Mouse (Mus musculus): ENCODE results near the gene Pak1. TPM values are rescaled to one million over a fixed set of nuclear protein-coding genes. Genes with fewer than 3 reads are reported as not detected.
A peak's percentile ranks its signal among the peaks of the same experiment; 100 is the strongest.

Gene Pak1
- 17.9 and 18.1 TPM in 2 replicates for polyA plus RNA-seq (2015; fragmentation: Nextera tagmentation; extraction: Ambion mirVana)

DNA sequence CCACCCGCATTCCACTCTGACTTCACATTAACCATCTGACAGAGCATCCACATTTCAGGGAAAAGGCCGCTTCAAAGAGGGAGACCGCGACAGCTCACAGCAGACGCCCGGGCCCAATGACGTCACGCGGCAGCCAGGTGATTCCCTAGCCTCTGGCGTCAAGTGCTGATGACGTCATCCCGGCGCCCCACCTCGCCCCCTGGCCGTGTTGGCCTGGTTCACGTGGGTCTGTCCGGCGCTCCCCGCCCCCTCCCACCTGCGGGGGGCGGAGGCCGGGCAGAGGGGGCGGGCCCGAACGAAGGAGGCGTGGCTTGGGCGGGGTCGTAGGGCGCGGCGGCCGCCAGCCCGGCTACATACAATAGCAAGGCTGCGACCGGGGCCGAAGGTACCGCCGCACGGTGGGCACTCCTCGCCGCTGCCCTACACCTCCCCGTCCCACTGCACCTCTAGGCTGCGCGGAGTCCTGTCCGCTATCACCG is at the start of gene Pak1:
Gene Pak1, plus strand, starts transcription at position 352 of the 479 bp plus-strand sequence.
- Histone ChIP-seq H3K4me2 (replicated peaks; ENCODE audit: low read depth, low read length) (peak within 1 kb of the TSS; percentile 98), H3K4me1 (ENCODE audit: insufficient read depth, low read length) (peaks cover 4% of the 10 kb centered on the region; the same call in 1 of the 2 replicates), H3K36me3 (ENCODE audit: insufficient read depth, low read length) (no peaks in the 10 kb centered on the region), H3K9ac (replicated peaks; ENCODE audit: low read length) (peak within 1 kb of the TSS; percentile 81), H3K9me3 (ENCODE audit: low read length) (no peaks in the 10 kb centered on the region), H3K27ac (ENCODE audit: low read length) (peak within 1 kb of the TSS; percentile 50; the same call in 1 of the 2 replicates), H3K4me3 (ENCODE audit: low read length) (peak within 1 kb of the TSS; percentile 77), H3K27me3 (ENCODE audit: insufficient read depth, low read length) (peaks cover 13% of the 10 kb centered on the region; the same call in 1 of the 2 replicates)
- ATAC-seq (ENCODE audit: low FRiP score, low TSS enrichment): peak; percentile 96
- WGBS: under 1% methylated on average over 44 of the region's 46 CpGs

DNA sequence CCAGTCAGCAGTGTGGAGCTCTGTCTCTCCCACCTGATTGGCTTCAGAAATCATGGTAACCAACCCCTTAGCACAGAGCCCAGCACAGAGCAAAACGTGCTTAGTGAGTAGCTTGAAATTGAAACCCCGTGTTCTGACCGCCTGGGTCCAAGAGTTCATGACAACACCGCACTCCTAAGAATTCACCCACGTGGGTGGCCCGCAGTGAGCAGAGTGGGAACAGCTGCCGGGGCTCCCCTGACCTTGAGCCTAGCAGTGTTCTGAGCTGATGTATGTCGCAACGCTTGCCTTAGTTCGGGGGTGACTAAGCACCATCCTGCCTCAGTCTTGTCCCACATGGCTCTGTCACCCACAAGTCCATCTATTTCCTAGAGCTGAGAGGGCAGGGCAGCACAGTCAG is 47.4 kb upstream of the Pak1 start:
- Histone ChIP-seq H3K27me3 (ENCODE audit: insufficient read depth, low read length) (no peaks in the 10 kb centered on the region; the same call in 1 of the 2 replicates), H3K4me1 (ENCODE audit: insufficient read depth, low read length) (peaks cover 11% of the 10 kb centered on the region; the same call in 1 of the 2 replicates), H3K9me3 (ENCODE audit: low read length) (no peaks in the 10 kb centered on the region), H3K4me2 (replicated peaks; ENCODE audit: low read depth, low read length) (no peak overlapping the region), H3K4me3 (ENCODE audit: low read length) (no peak overlapping the region), H3K36me3 (ENCODE audit: insufficient read depth, low read length) (no peaks in the 10 kb centered on the region), H3K27ac (ENCODE audit: low read length) (no peak overlapping the region), H3K9ac (replicated peaks; ENCODE audit: low read length) (no peak overlapping the region)
- 32% methylated on average over 10 of the region's 10 CpGs for WGBS
- no peak for ATAC-seq (ENCODE audit: low FRiP score, low TSS enrichment)

DNA sequence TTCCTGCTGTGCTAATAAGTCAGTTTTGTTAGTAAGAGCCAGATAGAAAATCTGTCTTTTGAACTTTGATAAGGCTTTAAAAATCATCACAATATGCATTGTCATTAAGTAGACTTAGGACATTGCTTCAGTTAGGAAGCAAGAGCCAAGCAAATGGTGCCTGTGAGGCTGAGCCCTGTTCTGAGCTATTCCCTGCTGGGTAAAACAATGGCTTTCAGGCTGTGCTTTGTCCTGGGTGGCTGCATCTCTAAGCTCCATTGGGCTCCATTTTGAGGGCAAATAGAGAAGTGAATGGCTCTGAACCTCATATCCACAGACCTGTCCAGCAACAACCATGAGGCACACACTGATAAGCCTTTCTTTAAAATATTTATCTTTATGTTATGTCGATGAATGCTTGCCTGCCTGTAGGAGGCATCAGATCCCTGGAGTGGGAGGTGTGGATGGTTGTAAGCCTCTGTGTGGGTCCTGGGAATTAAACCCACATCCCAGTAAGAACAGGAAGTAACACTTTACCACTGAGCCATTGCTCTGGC is 46.5 kb upstream of the Pak1 start:
- Histone ChIP-seq H3K36me3 (ENCODE audit: insufficient read depth, low read length) (no peaks in the 10 kb centered on the region), H3K27ac (ENCODE audit: low read length) (no peak overlapping the region), H3K9me3 (ENCODE audit: low read length) (no peaks in the 10 kb centered on the region), H3K4me2 (replicated peaks; ENCODE audit: low read depth, low read length) (no peak overlapping the region), H3K4me1 (ENCODE audit: insufficient read depth, low read length) (0 out of 2 replicates have a peak, but pooled peaks cover 6% of the 10 kb centered on the region), H3K4me3 (ENCODE audit: low read length) (no peak overlapping the region), H3K9ac (replicated peaks; ENCODE audit: low read length) (no peak overlapping the region), H3K27me3 (ENCODE audit: insufficient read depth, low read length) (no peaks in the 10 kb centered on the region; the same call in 1 of the 2 replicates)
- ATAC-seq (ENCODE audit: low FRiP score, low TSS enrichment): no peak
- 48% methylated on average over 1 of the region's 1 CpGs for WGBS

DNA sequence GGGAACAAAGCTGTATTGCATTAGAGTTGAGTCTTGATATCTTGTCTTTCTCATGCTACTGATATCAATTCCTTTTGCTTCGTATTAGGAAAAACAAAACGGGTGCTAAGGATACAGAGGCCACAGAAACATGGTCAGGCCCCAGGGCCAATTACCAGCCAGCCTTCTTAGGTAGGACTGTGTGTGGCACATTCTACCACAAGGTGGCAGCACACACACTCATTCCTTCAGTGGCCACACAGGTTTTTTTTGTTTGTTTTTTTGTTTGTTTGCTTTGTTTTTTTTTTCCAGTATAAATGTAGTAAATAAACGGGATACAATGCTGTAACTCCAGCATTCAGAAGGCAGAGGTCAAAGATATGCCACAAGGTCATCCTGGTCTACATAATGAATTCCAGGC is 43.0 kb upstream of the Pak1 start:
- Histone ChIP-seq H3K27ac (ENCODE audit: low read length) (no peak overlapping the region), H3K9ac (replicated peaks; ENCODE audit: low read length) (no peak overlapping the region), H3K27me3 (ENCODE audit: insufficient read depth, low read length) (no peaks in the 10 kb centered on the region), H3K36me3 (ENCODE audit: insufficient read depth, low read length) (no peaks in the 10 kb centered on the region), H3K4me1 (ENCODE audit: insufficient read depth, low read length) (peaks cover 17% of the 10 kb centered on the region), H3K4me2 (replicated peaks; ENCODE audit: low read depth, low read length) (no peak overlapping the region), H3K9me3 (ENCODE audit: low read length) (no peaks in the 10 kb centered on the region), H3K4me3 (ENCODE audit: low read length) (no peak overlapping the region)
- 15% methylated on average over 3 of the region's 3 CpGs for WGBS
- ATAC-seq (ENCODE audit: low FRiP score, low TSS enrichment): no peak; the same call in 1 of the 2 replicates

DNA sequence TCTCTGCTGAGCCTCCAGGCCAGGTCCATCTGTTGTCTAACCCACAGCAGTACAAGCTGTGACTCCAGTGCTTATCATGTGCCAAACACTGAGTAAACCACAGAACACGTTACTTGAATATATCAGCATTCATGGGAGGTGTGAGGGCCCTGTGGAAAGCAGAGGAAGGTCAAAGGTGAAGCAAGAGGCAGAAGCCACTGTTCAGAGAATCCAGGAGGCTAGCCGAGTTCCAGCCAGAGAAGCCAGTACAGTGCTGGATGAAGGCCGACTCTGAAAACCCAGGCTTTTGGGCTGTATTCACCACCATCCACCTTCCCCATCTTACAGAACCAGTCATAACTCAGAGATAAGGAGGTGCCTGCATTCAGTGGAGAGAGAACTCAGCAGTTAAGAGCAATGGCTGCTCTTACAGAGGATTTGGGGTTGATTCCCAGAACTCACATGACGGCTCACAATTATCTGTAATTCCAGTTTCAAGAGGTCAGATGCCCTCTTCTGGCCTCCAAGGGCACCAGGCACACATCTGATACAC is 41.1 kb upstream of the Pak1 start:
- no peaks in the 10 kb centered on the region for H3K9me3 ChIP-seq (ENCODE audit: low read length)
- ATAC-seq (ENCODE audit: low FRiP score, low TSS enrichment): no peak
- H3K9ac ChIP-seq (replicated peaks; ENCODE audit: low read length): no peak overlapping the region
- no peak overlapping the region for H3K27ac ChIP-seq (ENCODE audit: low read length)
- no peaks in the 10 kb centered on the region for H3K36me3 ChIP-seq (ENCODE audit: insufficient read depth, low read length)
- no peak overlapping the region for H3K4me2 ChIP-seq (replicated peaks; ENCODE audit: low read depth, low read length)
- no peak overlapping the region for H3K4me3 ChIP-seq (ENCODE audit: low read length)
- H3K27me3 ChIP-seq (ENCODE audit: insufficient read depth, low read length): no peaks in the 10 kb centered on the region
- H3K4me1 ChIP-seq (ENCODE audit: insufficient read depth, low read length): peaks cover 13% of the 10 kb centered on the region
- 84% methylated on average over 4 of the region's 4 CpGs for WGBS

DNA sequence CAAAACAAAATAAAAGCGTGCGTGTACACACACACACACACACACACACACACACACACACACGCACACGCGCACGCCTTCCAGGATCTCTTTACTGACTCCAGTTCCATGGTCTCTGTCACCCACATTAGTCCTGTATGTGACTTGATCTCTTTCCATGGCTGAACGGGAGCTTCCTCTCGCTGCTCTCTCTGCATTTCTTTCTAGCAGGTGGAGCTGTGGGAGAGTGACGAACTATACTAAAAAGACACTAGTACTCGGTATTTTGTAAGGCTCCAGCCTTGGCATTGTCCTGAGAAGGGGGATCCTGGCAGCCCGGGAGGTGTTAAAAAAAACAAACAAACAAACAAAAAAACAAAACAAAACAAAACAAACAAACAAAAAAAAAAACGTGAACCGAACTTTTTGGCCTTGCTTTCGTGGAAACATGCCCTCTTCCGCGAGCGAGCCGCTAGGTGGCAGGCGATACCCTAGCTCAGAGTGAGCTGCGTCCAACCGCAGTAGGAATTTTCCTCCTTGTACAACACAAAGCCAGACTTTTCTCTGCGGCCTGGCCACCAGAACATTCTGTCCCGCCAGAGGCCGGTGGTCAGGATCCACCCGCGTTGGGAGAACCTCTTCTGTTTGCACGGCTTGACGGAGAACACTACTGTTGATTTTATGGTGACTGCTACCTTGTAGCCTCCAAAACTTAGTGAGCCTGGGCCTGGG is 40.4 kb upstream of the Pak1 start:
- H3K27ac ChIP-seq (ENCODE audit: low read length): 0 out of 2 replicates have a peak overlapping the region, but pooled peaks have one; percentile 50
- 26% methylated on average over 28 of the region's 28 CpGs for WGBS
- H3K4me3 ChIP-seq (ENCODE audit: low read length): 0 out of 2 replicates have a peak overlapping the region, but pooled peaks have one; percentile 8

DNA sequence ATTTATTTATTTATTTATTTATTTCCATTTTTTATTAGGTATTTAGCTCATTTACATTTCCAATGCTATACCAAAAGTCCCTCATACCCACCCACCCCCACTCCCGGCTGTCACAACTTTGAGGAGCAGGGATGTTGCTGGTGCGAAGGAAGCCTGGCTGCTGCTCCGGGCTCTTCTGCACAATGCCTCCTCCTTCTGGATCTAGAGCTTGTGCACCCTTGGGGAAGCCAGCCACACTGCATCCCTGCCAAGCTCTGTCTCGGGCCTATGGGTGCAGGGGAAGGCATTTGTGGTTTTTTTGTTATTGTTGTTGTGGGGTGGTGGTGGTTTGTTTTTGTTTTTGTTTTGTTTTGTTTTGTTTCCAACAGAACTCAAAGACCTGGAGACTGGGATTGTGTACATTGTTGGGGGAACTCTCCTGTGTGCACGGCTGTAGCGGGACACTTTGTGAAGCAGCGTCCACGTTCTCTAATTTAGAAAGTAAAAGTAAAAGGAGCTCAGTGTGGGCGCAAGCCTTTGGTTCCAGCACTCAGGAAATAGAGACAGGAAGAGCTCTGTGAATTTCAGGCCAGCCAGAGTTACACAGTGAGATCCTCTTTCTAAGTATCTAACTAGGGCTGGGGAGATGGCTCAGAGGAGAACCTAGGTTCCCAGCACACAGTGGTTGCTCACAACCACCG is 39.7 kb upstream of the Pak1 start:
- no peaks in the 10 kb centered on the region for H3K27me3 ChIP-seq (ENCODE audit: insufficient read depth, low read length)
- peak overlapping the region; percentile 45 for H3K4me2 ChIP-seq (replicated peaks; ENCODE audit: low read depth, low read length)
- H3K9me3 ChIP-seq (ENCODE audit: low read length): no peaks in the 10 kb centered on the region
- H3K27ac ChIP-seq (ENCODE audit: low read length): peak overlapping the region; percentile 50
- H3K9ac ChIP-seq (replicated peaks; ENCODE audit: low read length): peak overlapping the region; percentile 56; the same call in 1 of the 2 replicates
- H3K4me1 ChIP-seq (ENCODE audit: insufficient read depth, low read length): peaks cover 13% of the 10 kb centered on the region
- WGBS: 62% methylated on average over 10 of the region's 10 CpGs
- ATAC-seq (ENCODE audit: low FRiP score, low TSS enrichment): no peak; the same call in 1 of the 2 replicates
- peak overlapping the region; percentile 19; the same call in 1 of the 2 replicates for H3K4me3 ChIP-seq (ENCODE audit: low read length)
- H3K36me3 ChIP-seq (ENCODE audit: insufficient read depth, low read length): no peaks in the 10 kb centered on the region

More for the DNA sequence above, 40.4 kb upstream of the Pak1 start:
- peaks cover 13% of the 10 kb centered on the region for H3K4me1 ChIP-seq (ENCODE audit: insufficient read depth, low read length)
- H3K36me3 ChIP-seq (ENCODE audit: insufficient read depth, low read length): no peaks in the 10 kb centered on the region
- peak overlapping the region; percentile 45 for H3K4me2 ChIP-seq (replicated peaks; ENCODE audit: low read depth, low read length)
- peak; percentile 80; the same call in 1 of the 2 replicates for ATAC-seq (ENCODE audit: low FRiP score, low TSS enrichment)
- no peaks in the 10 kb centered on the region for H3K27me3 ChIP-seq (ENCODE audit: insufficient read depth, low read length)
- H3K9ac ChIP-seq (replicated peaks; ENCODE audit: low read length): peak overlapping the region; percentile 56; the same call in 1 of the 2 replicates
- no peaks in the 10 kb centered on the region for H3K9me3 ChIP-seq (ENCODE audit: low read length)

DNA sequence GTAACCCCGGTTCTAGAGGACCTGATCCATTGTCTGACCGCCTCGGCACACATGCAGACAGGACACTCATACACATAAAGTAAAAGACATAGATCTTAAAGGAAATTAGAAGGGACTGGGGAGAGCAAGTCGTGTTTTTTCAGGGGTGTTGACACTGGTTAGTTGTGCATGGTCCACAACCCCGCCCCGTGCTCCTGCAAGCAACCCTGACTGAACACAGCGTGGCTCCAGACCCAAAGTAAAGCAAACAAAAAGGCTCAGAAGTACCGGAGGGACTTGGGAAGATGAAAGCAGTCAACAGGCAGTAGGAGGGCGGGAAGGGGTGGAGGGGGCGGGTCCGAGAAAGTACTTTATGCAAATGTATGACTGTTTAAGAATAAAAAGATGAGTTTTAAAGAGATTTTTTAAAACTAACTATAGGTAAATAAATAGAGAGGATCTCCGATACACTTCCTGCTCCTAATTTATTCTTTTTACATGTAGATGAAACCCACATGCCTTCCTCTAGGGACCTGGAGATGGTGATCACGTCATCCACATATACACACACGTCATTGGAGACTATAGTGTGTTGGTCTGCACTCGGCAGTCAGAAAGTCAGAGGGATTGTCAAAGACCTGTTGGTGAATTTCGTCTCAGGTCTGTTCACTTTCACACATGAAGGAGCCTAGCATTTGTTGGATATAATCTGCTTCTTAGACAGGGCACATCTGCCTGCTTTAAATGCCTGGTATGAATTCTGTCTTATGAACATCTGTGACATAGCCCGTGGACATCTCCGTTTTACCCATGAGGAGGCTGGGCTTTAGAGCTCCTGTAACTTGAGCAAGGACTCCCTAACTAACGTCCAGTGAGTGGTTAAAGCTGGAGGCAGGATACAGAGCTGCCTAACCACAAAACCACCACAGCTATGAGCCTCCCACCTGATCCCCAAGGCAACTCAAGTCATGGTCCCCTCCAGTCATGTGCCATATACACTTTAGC is 38.8 kb upstream of the Pak1 start:
- H3K27ac ChIP-seq (ENCODE audit: low read length): peak overlapping the region; percentile 48
- no peak for ATAC-seq (ENCODE audit: low FRiP score, low TSS enrichment)
- H3K9ac ChIP-seq (replicated peaks; ENCODE audit: low read length): peak overlapping the region; percentile 32; the same call in 1 of the 2 replicates
- H3K9me3 ChIP-seq (ENCODE audit: low read length): no peaks in the 10 kb centered on the region
- peaks cover 13% of the 10 kb centered on the region for H3K4me1 ChIP-seq (ENCODE audit: insufficient read depth, low read length)
- WGBS: 29% methylated on average over 19 of the region's 19 CpGs
- no peaks in the 10 kb centered on the region for H3K36me3 ChIP-seq (ENCODE audit: insufficient read depth, low read length)
- H3K4me3 ChIP-seq (ENCODE audit: low read length): peak overlapping the region; percentile 19; the same call in 1 of the 2 replicates
- H3K27me3 ChIP-seq (ENCODE audit: insufficient read depth, low read length): no peaks in the 10 kb centered on the region
- peak overlapping the region; percentile 20 for H3K4me2 ChIP-seq (replicated peaks; ENCODE audit: low read depth, low read length)

Measured in kidney, embryonic 16.5 days (tissue).